8 mouse cellular contexts compared by ENCODE assay signal in the genomic region with DNA sequence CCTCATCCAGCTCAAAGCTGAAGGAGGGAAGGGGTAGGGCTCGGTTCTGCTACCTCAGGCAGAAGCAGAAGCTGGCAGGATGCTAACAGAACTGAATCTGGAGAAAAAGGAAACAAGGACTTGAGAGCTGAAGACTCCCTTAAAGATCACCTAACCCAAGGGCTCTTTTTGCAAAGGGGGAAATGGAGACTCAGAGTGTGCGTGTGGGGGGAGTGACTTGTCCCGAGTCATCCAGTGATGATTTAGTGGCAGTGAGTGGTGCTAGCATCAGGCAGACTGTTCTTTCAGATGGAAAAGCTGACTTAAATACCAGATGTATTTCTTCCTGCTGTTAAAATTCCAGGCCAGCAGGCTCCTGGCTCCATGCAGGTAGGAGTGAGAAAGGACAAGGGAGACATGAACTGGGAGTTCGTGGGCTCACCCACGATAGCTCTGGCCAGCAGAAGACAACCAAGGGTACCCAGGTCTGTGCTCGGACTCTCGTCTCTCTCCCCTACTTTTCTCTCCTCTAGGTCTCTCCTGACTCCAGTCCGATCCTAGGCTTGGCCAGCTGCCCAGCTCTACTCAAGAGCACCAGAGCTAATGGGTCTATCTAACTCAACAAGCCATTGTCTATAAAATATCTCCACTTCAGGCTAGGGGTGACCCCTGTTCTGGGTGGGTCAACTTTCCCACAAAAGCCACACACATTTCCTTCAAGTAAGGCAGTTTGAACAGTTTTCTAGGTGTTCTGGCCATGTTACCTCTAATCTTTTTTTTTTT. TPM values are rescaled to one million over a fixed set of nuclear protein-coding genes. Genes with fewer than 3 reads are reported as not detected.
DNase-seq lines count a peak whose midpoint lies in the region; ATAC-seq and TF ChIP-seq lines count a peak whose summit lies in the region.
"Had no signal": no experiment of that assay in that cellular context is flagged by ENCODE, and none has a peak within 500 bp of the region (broad histone marks: within the 10 kb centered on the region; RNA-seq: fewer than 3 reads in every experiment).

No protein-coding gene starts in this region.

- no peak overlapping the region for H3K9ac ChIP-seq in forebrain, embryonic 16.5 days (replicated peaks; ENCODE audit: low read depth, low read length)
- H3K9ac ChIP-seq: embryonic facial prominence, embryonic 15.5 days had no signal

- no peak for ATAC-seq in forebrain, embryonic 16.5 days

- no peaks in the 10 kb centered on the region for H3K27me3 ChIP-seq in forebrain, embryonic 16.5 days (replicated peaks; ENCODE audit: control insufficient read depth, insufficient read depth, low read length)
- H3K27me3 ChIP-seq: embryonic facial prominence, embryonic 15.5 days had no signal

- H3K4me3 ChIP-seq in embryonic fibroblast, embryonic 13.5 days (ENCODE audit: insufficient read depth, low read length), result no peak overlapping the region
- H3K4me3 ChIP-seq in forebrain, embryonic 16.5 days (replicated peaks; ENCODE audit: low read length), result no peak overlapping the region
- H3K4me3 ChIP-seq: embryonic facial prominence, embryonic 15.5 days had no signal

- no peak for TF ChIP-seq POLR2A in embryonic fibroblast, embryonic 13.5 days (IDR thresholded peaks at IDR 0.05; ENCODE audit: low read depth, low read length)

- intact Hi-C loops in left cerebral cortex, postnatal 4 days (cut with DNase I), result loop anchor here (2.0 kb wide), 1 partner anchor 36 kb away; no protein-coding TSS in a partner anchor

- no peak for TF ChIP-seq CTCF in embryonic fibroblast, embryonic 13.5 days (IDR thresholded peaks at IDR 0.05; ENCODE audit: borderline replicate concordance, insufficient read depth, low read length)

- whole genome bisulfite sequencing in forebrain, embryonic 16.5 days, result 65% methylated on average over 8 of the region's 8 CpGs

- H3K9me3 ChIP-seq in forebrain, embryonic 16.5 days (ENCODE audit: control insufficient read depth, low read length), result no peaks in the 10 kb centered on the region
- H3K9me3 ChIP-seq: embryonic facial prominence, embryonic 15.5 days had no signal

- no peaks in the 10 kb centered on the region for H3K36me3 ChIP-seq in forebrain, embryonic 16.5 days (ENCODE audit: control insufficient read depth, insufficient read depth)
- H3K36me3 ChIP-seq: embryonic facial prominence, embryonic 15.5 days had no signal

- no peak overlapping the region for H3K4me2 ChIP-seq in forebrain, embryonic 16.5 days (ENCODE audit: low read length)

- 0 out of 2 replicates have a peak overlapping the region, but pooled peaks have one; percentile 36 for H3K27ac ChIP-seq in embryonic fibroblast, embryonic 13.5 days (ENCODE audit: insufficient read depth, low read length)
- no peak overlapping the region for H3K27ac ChIP-seq in forebrain, embryonic 16.5 days (ENCODE audit: low read length)

- H3K4me1 ChIP-seq in embryonic fibroblast, embryonic 13.5 days (ENCODE audit: control insufficient read depth, insufficient read depth, low read length), result no peaks in the 10 kb centered on the region
- H3K4me1 ChIP-seq in forebrain, embryonic 16.5 days (replicated peaks; ENCODE audit: control insufficient read depth, insufficient read depth, low read length), result peaks cover 14% of the 10 kb centered on the region

- peak; percentile 36 for DNase-seq in left cerebral cortex, postnatal 4 days
- no peak for DNase-seq in left cerebral cortex, adult 8-10 months (ENCODE audit: low spot score in 2 of 2)
- peak; percentile 62 for DNase-seq in adipocyte (ENCODE audit: low spot score)
- peak; percentile 45 for DNase-seq in naive thymus-derived CD4-positive, alpha-beta T cell, adult 2 months (ENCODE audit: low read depth)
- DNase-seq in layer of hippocampus, postnatal 36 days, result no peak

RNA-seq across cellular contexts. Expression of a gene that starts 8.5 kb away (rescaled TPM):
- total RNA-seq in left cerebral cortex, postnatal 4 days (2021), result 10 to 100 TPM; 91.6 to 96.5 TPM
- total RNA-seq in left cerebral cortex, adult 8-10 months (2022), result 10 to 100 TPM; 58.3 to 63.0 (median 59.2) TPM
- polyA plus RNA-seq in embryonic fibroblast, embryonic 13.5 days (2011; ENCODE audit: insufficient read length, low read depth, missing spikeins), result 18.8 and 29.6 TPM in 2 replicates
- 10 to 100 TPM; 47.4 to 49.1 TPM for total RNA-seq in layer of hippocampus, postnatal 36 days (2021)
- 60.8 and 62.7 TPM in 2 replicates for polyA plus RNA-seq in forebrain, embryonic 16.5 days (2015; fragmentation: Nextera tagmentation; extraction: Ambion mirVana)

Comparison
In these comparisons a context has a peak if more than half of its experiments do, and no peak if none do; other contexts are left out.
1. DNase-seq: peak in left cerebral cortex, postnatal 4 days (single experiment), adipocyte (single experiment) and naive thymus-derived CD4-positive, alpha-beta T cell, adult 2 months (single experiment); none in left cerebral cortex, adult 8-10 months (0 of 2) and layer of hippocampus, postnatal 36 days (0 of 2).